Mouse (Mus musculus): ENCODE results near the gene Crybb2. TPM values are rescaled to one million over a fixed set of nuclear protein-coding genes. Genes with fewer than 3 reads are reported as not detected.

The Crybb2 gene
- total RNA-seq, 2 experiments from 2014 or later = not detected

DNA sequence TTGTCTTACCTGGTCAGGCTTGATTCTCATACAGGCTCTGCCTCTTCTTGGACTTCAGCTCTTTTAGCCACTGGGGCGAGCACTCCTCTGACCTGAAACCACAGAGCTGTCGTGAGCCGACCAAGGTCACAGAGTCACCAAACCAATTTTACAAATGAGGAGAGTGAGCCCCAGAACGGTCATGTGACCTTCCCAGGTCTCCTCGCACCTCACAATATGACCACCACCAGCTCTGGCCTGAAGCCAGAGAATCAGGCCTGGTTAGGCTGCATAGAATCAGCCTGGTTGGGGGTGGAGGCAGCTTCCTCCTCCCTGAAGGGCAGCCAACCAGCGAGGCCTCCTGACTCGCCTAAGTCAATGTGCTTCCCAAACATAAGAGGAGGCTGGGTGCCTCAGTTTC, 22.5 kb upstream of the Crybb2 start:
- no peak for DNase-seq

DNA sequence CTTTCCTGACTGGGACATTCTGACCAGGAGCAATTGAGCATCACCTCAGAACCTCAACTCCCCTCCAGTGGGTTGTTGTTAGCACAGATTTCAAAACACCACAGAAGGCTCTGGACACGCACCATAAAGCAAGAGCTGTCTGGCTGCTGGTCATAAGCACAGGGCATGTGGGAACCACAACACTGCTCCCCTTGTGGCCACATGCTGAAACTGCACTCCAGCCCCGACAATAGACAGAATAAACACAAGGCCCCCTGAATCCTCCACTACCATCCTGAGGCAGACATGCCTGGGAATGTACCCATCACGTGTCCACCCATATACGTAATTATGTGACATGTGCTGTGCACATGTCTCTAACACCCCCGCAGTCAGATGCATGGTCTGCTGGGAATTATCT, 21.2 kb upstream of the Crybb2 start:
- peak; percentile 50 to 72 for DNase-seq
- intact Hi-C loops (cut with DNase I) = no loop called here

More for the DNA sequence above, 22.5 kb upstream of the Crybb2 start:
- intact Hi-C loops (cut with DNase I) = no loop called here

DNA sequence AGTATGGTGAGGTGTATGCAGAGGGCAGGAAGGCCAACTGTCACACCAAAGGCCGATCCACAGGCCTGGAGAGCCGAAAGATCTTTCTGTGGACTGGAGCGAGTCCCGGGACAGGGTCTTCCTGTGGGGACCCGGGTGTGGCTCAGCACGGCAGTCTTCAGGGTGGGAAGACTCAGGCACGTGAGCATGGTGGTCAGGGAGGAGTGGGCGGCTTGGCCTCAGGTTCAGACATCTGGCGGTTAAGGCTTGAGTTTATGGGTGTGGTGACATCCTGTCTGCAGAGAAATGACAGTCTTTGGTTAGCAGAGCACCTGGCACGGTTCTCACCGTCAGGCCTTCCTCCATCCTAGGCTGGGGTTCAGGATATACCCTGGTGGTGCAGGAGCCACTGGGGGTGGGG, 20.8 kb upstream of the Crybb2 start:
- no peak for DNase-seq
- intact Hi-C loops (cut with DNase I) = no loop called here

DNA sequence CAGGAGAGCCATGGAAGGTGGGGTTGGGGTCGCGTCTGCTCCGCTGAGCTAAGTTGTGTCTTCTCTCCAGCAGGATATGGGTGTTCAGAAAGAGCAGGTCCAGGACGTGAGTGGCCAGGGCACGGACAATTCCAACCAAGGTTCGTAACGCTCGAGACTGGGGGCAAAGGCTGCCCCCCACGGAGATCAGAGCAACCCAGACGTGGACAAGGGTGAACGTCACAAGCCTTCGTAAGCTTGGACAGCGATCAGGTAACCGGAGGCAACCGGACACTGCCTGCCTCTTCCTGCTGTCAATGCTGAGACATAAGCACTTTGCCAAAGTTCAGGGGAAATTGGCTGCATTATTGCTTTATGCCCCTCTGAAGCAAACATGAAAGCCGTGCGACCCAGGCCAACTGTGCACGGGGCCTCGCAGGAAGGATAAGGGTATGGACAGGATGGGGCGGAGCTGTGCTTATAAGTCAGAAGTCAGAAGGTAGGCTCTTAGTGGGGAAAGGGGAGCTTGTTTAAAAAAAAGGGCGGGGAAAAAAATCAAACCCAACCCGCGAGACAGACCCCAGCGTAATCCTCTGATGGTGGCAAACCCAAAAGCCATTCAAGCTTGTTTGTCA, 20.3 kb upstream of the Crybb2 start:
- no peak for DNase-seq
- intact Hi-C loops (cut with DNase I) = no loop called here

DNA sequence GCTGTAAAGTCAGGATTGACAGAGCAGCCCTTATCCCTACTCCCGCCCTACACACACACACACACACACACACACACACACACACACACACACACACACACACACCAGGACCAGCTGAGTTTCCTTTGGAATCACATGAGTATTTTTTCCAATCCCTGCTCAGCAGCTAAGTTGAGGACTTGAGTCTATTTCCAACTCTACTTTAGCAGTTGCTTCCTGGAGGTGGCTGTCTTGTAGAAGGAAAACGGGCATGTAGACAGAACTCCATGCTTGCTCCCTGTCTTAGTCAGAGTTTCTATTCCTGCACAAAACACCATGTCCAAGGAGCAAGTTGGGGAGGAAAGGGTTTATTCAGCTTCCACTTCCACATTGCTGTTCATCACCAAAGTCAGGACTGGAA, 17.5 kb upstream of the Crybb2 start:
- intact Hi-C loops (cut with DNase I) = no loop called here
- DNase-seq = no peak

DNA sequence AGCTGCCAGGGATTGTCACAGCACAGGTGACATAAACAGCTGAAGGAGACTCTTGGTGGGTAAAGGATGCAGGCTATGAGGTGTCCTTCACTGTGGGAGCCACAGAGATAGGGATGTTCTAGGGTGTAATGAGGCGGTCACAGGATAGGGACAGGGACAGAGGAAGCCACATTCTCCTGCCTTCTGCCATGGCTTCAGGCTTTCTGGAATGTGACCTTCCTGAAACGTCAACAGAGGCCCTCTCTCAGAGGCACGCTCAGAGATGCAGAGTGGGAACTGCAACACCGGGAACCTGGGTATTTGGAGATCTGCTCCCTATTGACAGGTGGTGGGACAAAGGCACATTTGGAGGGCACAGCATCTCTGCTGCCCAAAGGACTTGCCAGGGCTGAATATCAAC, 17.1 kb upstream of the Crybb2 start:
- DNase-seq = no peak
- intact Hi-C loops (cut with DNase I) = no loop called here

DNA sequence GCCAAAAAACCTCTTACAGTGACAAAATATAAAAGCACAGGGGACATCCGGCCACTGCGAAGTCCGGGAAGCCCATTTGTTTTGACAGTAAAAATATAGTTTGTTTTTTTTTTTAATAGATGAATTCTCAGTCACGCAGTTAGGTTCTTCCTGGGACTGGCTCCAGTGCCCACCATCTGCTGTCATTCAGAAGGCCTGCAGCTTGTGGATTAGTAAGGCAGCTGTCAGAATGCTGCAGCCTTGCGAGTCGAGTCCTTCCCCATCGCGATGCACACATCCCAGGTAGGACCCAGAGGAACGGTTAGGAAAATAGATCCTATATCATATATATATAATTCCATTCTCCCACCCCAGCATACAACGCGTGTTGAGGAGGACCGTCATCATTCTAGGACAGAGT, 16.5 kb upstream of the Crybb2 start:
- intact Hi-C loops (cut with DNase I) = no loop called here
- no peak for DNase-seq

DNA sequence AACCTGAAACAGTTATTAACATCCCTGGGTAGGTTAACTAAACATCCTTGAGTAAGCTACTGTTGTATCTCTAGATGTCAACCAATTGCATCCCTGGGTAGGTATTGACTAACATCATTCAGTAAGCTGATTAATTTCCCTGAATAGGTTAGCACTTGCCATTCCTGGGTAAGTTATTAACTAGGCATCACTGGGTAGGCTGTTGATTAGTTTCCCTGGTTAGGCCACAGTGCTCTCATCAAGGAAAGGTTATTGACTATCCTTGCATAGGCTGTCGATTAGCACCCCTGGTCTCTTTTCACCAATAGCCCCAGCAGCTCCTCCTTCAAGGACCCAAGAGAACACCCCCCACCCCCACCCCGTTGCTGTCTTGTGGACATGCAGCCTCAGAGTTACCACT, 16.0 kb upstream of the Crybb2 start:
- intact Hi-C loops (cut with DNase I) = no loop called here
- no peak for DNase-seq

DNA sequence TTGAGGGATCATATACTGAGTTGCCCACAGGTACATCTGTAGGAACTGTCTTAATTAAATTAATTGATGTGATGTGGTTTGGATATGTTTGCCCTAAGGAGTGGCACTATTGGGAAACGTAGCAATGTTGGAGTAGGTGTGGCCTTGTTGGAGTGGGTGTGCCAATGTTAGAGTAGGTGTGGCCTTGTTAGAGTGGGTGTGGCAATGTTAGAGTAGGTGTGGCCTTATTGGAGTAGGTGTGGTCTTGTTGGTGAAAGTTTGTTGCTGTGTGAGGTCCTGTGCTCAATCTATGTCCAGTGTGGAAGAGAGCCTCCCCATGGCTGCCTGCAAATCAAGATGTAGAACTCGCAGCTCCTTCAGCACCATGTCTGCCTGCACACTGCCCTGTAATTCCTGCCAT, 14.4 kb upstream of the Crybb2 start:
- DNase-seq = no peak
- intact Hi-C loops (cut with DNase I) = no loop called here

DNA sequence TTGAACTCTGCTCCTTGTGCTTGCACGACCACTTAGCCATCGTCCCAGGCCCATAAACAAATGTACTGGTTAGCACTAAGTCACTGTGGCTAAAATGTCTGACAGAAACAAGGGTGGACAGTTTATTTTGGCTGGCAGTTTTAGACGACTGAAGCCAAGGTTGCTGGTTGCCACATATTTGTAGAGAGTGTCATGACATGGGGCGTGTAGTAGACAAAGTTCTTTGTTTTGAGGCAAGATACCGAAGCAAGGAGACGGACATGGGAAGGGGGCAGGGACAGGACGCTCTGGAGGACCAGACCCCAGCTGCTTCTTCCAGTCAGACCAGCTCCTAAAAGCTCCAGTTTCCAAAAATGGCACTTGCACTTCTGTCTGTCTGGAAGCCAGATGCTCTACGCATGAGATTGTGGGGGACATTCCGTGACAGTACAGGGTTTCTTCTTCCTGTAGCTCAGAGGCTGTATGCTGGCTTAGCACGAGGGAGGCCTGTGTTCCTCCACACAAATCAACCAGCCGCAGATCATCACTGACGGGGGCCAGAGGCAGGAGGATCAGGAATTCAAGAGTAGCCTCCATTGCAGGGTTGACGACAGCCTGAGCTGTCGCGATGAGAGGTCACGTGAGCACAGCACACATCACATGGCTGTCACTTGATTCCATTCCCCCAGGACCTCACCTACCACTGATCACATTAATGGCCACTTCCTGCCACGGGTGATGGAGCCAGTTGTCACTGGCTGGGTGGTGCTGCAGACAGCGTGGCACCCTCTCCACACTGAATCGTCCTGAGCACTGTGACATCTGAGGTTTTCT, 12.6 kb upstream of the Crybb2 start:
- DNase-seq = peak; percentile 35 to 56
- intact Hi-C loops (cut with DNase I) = no loop called here

DNA sequence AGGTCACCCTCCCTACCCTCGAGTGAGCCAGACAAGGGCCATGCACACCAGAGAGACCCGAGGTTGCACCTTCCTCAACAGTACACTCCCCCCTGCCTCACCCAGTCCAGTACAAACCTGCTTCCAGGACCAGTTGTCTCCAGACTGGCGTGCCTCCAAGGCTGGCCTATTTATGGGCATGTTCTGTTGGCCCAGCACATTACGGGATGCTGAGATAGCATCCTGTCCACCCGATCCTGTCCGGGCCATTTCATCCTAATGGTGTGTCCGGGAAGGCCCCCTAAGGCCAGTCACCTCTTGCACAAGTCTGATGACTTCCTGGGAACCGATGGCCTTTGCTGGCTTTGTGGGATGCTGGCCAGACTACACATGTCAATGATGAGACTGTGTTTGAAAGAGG, 11.5 kb upstream of the Crybb2 start, which contains the start of gene Crybb3:
Gene Crybb3 (minus strand): TSS at position 146 of the 400 bp plus-strand sequence.
- peak; percentile 48 to 68 for DNase-seq
- intact Hi-C loops (cut with DNase I) = no loop called here

DNA sequence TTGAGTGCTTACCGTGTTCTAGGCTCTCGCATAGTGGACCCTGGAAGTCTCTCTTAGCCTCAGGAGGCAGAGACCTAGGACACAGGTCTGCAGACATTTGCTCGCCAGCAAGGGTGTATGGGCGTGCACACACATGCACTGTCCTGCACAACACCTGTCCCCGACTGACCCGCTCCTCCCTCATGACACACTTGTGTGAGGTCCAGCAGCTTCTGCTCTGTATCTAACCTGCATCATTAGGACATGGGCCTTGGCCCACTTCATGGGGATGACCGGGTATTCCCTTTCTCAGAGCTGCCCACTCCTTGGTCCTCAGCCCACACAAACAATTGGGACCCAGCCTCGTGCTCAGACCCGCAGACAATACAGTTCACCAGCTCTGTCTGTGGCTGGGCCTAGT, 11.1 kb upstream of the Crybb2 start:
- no peak for DNase-seq
- intact Hi-C loops (cut with DNase I) = no loop called here

DNA sequence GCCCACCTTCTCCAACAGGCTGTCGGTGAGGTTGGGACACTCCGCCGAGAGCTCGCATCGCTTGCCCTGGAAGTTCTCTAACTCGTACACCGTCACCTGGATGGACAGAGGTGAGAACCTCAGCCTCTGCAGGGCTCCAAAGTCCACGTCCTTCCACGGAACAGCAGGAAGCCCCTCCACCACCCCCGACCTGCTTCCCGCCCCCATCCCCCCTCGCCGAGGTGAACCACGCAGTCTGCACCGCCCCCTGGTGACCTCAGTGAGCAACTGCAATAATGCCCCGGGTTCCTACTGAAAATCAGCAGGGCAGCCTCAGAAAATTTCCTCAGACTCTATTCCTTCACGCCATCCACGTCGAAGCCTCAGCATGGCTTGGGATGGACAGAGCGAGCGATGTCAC, 9.9 kb upstream of the Crybb2 start:
- DNase-seq = peak in 1 of 2 experiments; percentile 66
- intact Hi-C loops (cut with DNase I) = loop anchor here (5.0 kb wide), 1 partner anchor 627 kb away; no protein-coding TSS in a partner anchor

DNA sequence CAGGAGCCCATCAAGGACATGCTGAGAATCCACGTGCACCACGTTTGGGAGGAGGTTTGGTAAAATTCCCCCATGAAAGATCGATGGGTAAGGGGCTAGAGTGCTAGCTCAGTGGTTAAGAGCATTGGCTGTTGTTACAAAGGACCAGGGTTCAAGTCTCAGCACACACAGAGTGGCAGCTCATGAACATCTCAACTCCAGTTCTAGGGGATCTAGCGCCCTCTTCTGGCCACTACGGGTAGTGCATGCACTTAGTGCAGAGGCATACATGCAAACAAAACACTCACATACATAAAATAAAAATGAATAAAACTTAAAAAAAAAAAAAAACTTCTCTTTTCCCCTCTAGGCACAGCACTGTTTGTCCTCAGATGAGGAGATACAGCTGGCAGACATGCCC, 8.8 kb upstream of the Crybb2 start:
- intact Hi-C loops (cut with DNase I) = loop anchor here (5.0 kb wide), 1 partner anchor 626 kb away; no protein-coding TSS in a partner anchor
- no peak for DNase-seq

DNA sequence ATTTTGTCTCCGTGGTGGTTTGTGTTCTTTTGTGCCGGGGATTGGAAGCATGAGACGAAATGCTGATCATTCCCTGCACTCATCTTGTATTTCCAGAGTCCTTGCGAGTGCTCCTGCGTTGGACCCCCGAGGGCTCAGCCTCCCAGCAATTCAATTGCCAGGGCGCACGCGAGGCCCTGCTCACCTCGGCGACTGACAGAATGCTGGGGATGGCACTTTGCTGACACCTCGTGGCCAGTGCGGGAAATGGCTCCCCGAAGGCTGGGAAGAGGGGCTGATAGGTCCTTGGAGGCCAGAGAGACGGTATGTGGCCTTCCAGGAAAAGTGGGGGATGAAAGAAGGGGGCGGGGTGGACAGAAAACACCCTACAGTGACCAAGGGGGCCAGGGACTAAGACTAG, 15.6 kb downstream of the Crybb2 start:
- peak; percentile 82 to 90 for DNase-seq
- intact Hi-C loops (cut with DNase I) = loop anchor here (1.0 to 5.0 kb wide), 3 partner anchors 117 to 183 kb away; no protein-coding TSS in a partner anchor

DNA sequence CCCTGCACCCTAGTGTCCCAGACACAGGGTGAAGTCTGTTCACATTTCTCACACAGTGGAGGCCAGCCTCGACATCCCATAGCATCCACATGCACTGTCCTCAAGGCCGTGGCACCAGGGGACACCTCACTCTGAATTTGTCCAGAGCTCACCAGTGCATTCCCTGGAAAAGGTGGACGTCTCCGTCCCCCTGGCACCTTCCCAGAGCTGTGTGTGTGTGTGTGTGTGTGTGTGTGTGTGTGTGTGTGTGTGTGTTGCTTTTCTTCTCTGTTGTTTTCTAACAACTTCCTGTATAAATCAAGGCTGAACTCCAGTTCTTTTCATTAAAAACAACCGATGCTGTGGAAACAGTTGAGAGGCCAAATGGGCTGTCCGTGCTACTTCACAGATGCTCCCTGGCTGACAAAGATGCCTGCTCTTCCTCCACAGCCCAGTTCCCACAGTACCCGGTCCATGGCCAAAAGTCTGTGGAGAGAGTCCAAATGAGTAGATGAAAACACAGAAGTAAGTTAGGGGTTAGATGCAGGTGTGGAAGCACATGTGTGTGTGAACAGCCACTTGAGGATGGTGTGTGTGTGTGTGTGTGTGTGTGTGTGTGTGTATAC, 19.2 kb downstream of the Crybb2 start:
- no peak for DNase-seq
- intact Hi-C loops (cut with DNase I) = loop anchor here (5.0 kb wide), 1 partner anchor 113 kb away; no protein-coding TSS in a partner anchor

DNA sequence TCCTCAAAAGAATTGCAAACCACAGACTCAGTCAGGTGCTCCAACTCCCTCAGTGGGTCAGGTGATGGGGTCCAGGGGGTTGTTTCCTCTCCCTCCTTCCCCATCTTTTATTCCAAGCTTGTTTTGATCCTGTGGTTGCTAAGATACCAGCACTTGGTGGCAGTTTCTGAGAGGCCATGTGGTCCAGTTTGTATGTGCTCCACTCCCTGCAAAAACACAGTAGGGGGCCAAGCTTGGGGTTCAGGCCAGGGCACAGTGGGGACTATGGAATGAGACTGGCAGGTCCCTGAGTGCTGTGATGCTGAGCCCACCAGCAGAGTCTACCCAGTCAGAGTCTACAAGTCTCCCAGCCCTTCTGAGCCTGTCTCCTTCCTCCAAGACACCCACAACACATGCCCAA, 20.0 kb downstream of the Crybb2 start:
- no peak for DNase-seq
- intact Hi-C loops (cut with DNase I) = loop anchor here (5.0 kb wide), 1 partner anchor 113 kb away; no protein-coding TSS in a partner anchor

DNA sequence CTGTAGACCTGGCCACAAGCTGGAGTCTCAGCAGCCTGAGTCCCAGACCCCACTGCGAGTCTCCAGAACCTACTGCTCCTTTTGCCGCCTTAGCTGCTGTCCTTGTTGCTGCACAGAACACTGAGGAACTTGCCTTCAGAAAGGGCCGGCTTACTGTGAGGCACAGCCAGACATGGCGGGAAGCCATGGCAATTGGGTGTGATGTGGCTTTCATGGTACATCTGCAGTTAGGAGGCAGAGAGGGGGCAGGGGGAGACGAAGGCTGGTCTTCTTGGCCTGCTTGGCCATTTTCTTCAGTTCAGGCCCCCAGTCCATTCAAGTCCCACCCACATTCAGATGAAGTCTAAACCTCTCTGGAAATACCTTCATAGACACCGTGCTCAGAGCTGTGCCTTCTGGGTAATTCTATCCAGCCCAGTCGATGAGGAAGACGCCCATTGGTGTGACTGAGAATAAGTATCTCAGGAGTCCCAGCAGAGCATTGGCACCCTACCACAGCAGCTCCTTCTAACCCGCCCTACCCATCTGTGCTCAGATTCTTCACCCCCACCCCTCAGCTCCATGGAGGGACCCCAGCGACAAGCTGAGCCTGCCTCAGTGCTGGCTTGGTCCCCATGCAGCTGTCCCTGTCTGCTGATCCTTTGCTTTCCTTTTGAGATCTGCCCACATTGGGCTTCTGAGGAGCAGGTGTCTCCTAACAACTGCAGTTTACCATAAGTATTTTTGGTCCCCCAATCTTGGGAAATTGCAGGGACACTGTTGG, 24.2 kb downstream of the Crybb2 start:
- intact Hi-C loops (cut with DNase I) = no loop called here
- DNase-seq = no peak

DNA sequence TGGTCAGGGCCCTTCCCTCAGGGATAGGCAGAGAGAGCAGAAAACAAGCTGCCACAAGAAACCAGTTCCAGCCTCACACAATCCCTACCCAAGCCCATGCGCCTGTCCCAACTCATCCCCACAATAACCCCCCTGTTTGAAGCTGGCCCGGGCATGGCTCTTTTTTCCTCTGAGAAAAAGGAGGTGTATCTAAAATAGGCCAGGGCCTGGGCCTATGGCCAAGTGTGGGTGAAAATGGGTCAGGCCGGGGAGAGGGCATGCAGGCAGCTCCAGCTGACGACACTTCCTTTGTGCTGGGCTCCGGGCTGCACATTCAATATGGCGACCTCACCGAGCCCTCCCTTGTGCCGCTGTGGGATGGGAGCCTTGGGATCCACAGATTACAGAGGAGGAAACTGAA, 26.4 kb downstream of the Crybb2 start:
- intact Hi-C loops (cut with DNase I) = no loop called here
- DNase-seq = peak; percentile 54 to 60

DNA sequence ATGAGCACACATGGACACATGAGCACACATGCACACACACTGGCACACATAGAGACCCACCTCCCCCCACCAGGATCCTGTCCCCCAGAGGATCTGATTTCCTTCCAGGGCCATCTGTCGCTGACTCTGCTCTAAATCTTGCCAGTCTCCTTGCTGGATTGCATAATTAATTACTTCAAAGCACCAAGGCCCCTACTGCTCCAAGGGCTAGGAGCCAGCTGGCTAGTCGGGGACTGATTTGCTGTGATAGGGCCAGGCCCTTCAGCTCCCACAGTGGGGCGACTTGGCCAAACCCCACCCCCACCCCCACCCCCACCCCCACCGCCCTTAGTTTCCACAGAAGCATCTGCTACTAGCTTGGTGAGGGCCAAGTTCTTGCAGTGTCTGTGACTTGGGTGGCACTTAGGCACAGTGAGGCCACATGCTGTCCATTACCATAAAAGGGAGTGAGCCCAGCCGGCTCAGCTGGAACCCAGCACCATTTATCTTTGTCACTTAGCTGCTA, 28.3 kb downstream of the Crybb2 start:
- intact Hi-C loops (cut with DNase I) = no loop called here
- DNase-seq = no peak

DNA sequence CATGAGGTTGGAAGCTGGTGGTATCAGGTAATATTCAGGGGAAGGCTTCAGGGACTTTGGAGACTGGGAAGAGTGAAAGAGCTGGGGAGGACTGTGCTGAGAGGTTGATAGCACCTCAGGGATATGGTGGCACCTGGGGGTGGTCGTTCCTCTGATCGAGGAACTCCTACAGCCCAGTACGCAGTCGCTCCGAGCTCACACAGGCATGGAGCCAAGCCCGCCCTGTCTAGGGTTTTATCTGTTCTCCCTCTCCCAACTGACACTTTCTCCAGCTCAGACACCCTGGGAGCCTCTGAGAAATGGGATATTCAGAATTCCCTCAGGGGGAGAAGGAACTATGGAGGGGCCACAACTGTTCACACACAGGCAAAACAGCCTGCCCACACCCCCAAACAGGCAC, 29.1 kb downstream of the Crybb2 start:
- intact Hi-C loops (cut with DNase I) = no loop called here

More for the DNA sequence above, 29.1 kb downstream of the Crybb2 start:
- DNase-seq = peak; percentile 41 to 42

Measured in heart, postnatal 10 days (tissue).